Mouse (Mus musculus) testis, adult 2 months (tissue): ENCODE measurements around the gene Endod1. TPM values are rescaled to one million over a fixed set of nuclear protein-coding genes. Genes with fewer than 3 reads are reported as not detected.

Experiments
- H3K27ac ChIP-seq: fragments of 200-500 bp; 2 replicates; pipeline ENCODE4 v1.5.1; 2012; ENCODE audit warnings: low read depth, low read length; ENCODE audit not compliant: control insufficient read depth, insufficient read depth
- H3K27me3 ChIP-seq: fragments of 200-500 bp; 2 replicates; pipeline ENCODE4 v1.6.1; 2012; ENCODE audit warnings: mild to moderate bottlenecking, low read length, moderate library complexity; ENCODE audit not compliant: control insufficient read depth, insufficient read depth
- H3K36me3 ChIP-seq: fragments of 200-500 bp; 2 replicates; pipeline ENCODE4 v1.6.1; 2012; ENCODE audit warnings: mild to moderate bottlenecking, low read length; ENCODE audit not compliant: control insufficient read depth, insufficient read depth
- H3K4me1 ChIP-seq: fragments of 200-500 bp; 2 replicates; pipeline ENCODE4 v1.6.1; 2012; ENCODE audit warnings: low read length; ENCODE audit not compliant: control insufficient read depth, insufficient read depth
- H3K4me3 ChIP-seq: fragments of 200-500 bp; 2 replicates; pipeline ENCODE4 v1.5.1; 2012; ENCODE audit warnings: low read depth, mild to moderate bottlenecking, low read length, moderate library complexity, mixed read lengths; ENCODE audit not compliant: control insufficient read depth
- CTCF ChIP-seq: fragments of 200-500 bp; IDR thresholded peaks from 2 replicates; pipeline ENCODE4 v1.5.1; 2012; ENCODE audit warnings: low read depth, mild to moderate bottlenecking, inconsistent platforms, low read length, moderate library complexity; ENCODE audit not compliant: control insufficient read depth, insufficient read depth, insufficient replicate concordance
- POLR2A ChIP-seq: fragments of 200-500 bp; IDR thresholded peaks from 2 replicates; pipeline ENCODE4 v1.6.1; 2012; ENCODE audit warnings: low read depth, mild to moderate bottlenecking, inconsistent platforms, low read length, moderate library complexity; ENCODE audit not compliant: control insufficient read depth
- polyA plus RNA-seq: library from polyadenylated mRNA; depleted of rRNA; stranded (reverse); fragments of >200 nt; gene quantifications from 2 replicates; pipeline ENCODE4 v1.2.3, GENCODE M21; 2012

Endod1 gene
- polyA plus RNA-seq, 1 experiment = 5.1 TPM

- H3K4me1 ChIP-seq = no peaks in the 10 kb centered on the region
- TF ChIP-seq CTCF = no peak
- no peak for TF ChIP-seq POLR2A
- no peak overlapping the region for H3K4me3 ChIP-seq
- no peaks in the 10 kb centered on the region for H3K36me3 ChIP-seq
- H3K27me3 ChIP-seq = no peaks in the 10 kb centered on the region
- H3K27ac ChIP-seq = no peak overlapping the region
Observed at GRCm38 (mm10) chr9:14398084-14398483, 16.8 kb upstream of the Endod1 start.

GRCm38 (mm10) chr9:14397449-14397819 lies 16.1 kb upstream of the Endod1 start:
- TF ChIP-seq CTCF (no peak), POLR2A (no peak)
- no peak overlapping the region for H3K4me3 ChIP-seq
- H3K36me3 ChIP-seq = no peaks in the 10 kb centered on the region
- no peaks in the 10 kb centered on the region for H3K4me1 ChIP-seq
- H3K27me3 ChIP-seq = no peaks in the 10 kb centered on the region
- no peak overlapping the region for H3K27ac ChIP-seq

GRCm38 (mm10) chr9:14396819-14397448 lies 15.6 kb upstream of the Endod1 start:
- Histone ChIP-seq H3K36me3 (no peaks in the 10 kb centered on the region), H3K27me3 (no peaks in the 10 kb centered on the region), H3K4me3 (no peak overlapping the region), H3K27ac (no peak overlapping the region), H3K4me1 (no peaks in the 10 kb centered on the region)
- TF ChIP-seq POLR2A (no peak), CTCF (no peak)

- H3K36me3 ChIP-seq = no peaks in the 10 kb centered on the region
- no peaks in the 10 kb centered on the region for H3K4me1 ChIP-seq
- H3K4me3 ChIP-seq = no peak overlapping the region
- H3K27ac ChIP-seq = no peak overlapping the region
- H3K27me3 ChIP-seq = no peaks in the 10 kb centered on the region
- no peak for TF ChIP-seq CTCF
- no peak for TF ChIP-seq POLR2A
Observed at GRCm38 (mm10) chr9:14396096-14396495, 14.8 kb upstream of the Endod1 start.

- Histone ChIP-seq H3K27ac (no peak overlapping the region), H3K4me3 (no peak overlapping the region), H3K4me1 (no peaks in the 10 kb centered on the region), H3K27me3 (no peaks in the 10 kb centered on the region), H3K36me3 (no peaks in the 10 kb centered on the region)
- TF ChIP-seq POLR2A (no peak), CTCF (no peak)
Observed at GRCm38 (mm10) chr9:14394956-14395561, 13.8 kb upstream of the Endod1 start.

- Histone ChIP-seq H3K27ac (no peak overlapping the region), H3K4me3 (no peak overlapping the region)
- TF ChIP-seq POLR2A = no peak
- TF ChIP-seq CTCF = no peak
Observed at GRCm38 (mm10) chr9:14391841-14392318, 10.6 kb upstream of the Endod1 start.

GRCm38 (mm10) chr9:14391286-14391685 lies 10.0 kb upstream of the Endod1 start:
- Histone ChIP-seq H3K27ac (no peak overlapping the region), H3K36me3 (no peaks in the 10 kb centered on the region), H3K4me1 (no peaks in the 10 kb centered on the region), H3K4me3 (no peak overlapping the region), H3K27me3 (no peaks in the 10 kb centered on the region)
- TF ChIP-seq CTCF (no peak), POLR2A (no peak)

More at GRCm38 (mm10) chr9:14391841-14392318, 10.6 kb upstream of the Endod1 start:
- Histone ChIP-seq H3K4me1 (no peaks in the 10 kb centered on the region), H3K27me3 (no peaks in the 10 kb centered on the region), H3K36me3 (no peaks in the 10 kb centered on the region)
